Mouse (Mus musculus) monocyte, adult 5-6 weeks (primary cell): ENCODE measurements at regions not wholly inside any gene's neighbourhood (a gene's known extent, or its start where the extent isn't known, plus 50 kb on each side); places are given as distances from the start of the nearest gene placed in this dataset.
"Not testable (repeated sequence)": the region's sequence is repeated elsewhere in the genome, so short reads cannot be mapped to it uniquely, and the experiment has no call there.

Experiments
- ATAC-seq: fragments of 153-309, 156-312 bp; replicated peaks from 2 replicates; pipeline ENCODE4 v1.8.0; 2017; ENCODE audit warnings: mild to moderate bottlenecking; ENCODE audit not compliant: low TSS enrichment, insufficient number of reproducible peaks, severe bottlenecking, poor library complexity, low FRiP score

GRCm38 (mm10) chr12:29323534-29323933 is 204.7 kb upstream of the Myt1l start:
- no peak for ATAC-seq

DNA sequence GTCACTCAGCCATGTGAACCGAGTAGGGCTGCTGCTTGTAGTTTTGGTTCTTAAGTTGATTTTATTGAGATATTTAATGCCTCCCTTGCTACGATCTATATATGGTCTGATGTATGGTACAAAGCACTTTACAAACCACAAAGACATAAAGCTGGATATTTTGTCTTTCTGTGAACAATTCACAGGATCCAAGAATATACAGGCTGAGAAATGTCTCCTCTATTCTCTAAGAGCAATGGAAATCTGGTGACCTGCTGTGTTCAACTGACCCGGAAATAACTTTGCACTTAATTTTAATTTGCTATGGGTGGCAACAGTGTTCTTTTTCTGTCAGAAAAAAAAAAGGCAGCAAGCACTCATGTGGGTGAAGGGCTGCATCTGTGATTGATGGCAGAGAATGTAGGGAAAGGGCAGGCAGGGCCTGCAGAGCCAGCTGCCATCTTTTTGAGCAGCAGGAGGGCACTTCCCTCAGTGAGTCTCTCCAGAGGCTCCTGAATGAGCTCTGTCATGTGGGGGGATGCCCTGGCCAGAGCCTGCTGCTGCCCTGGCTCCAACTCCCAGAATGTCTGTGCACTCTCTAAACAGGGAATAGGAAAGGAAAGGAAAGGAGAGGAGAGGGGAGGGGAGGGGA is 192.2 kb upstream of the Myt1l start:
- ATAC-seq = no peak

DNA sequence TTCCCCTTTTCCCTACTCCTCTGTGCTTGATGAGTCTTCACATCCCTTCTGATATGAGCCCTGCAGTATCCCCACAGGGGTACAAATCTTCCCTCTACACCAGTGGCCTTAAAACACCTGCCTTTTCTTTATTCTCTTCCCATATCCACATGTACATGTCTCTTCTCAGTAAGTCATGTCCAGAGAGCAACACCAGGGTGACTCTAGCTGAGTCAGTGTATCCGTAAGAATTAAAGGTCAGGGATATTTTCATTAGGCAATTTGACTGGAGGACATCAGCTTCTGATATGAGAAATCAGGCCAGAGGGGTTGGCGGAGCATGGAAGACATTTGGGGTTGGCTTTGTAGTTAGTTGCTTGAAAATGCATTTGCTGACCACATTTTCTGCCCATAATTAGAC is 190.8 kb upstream of the Myt1l start:
- no peak for ATAC-seq

DNA sequence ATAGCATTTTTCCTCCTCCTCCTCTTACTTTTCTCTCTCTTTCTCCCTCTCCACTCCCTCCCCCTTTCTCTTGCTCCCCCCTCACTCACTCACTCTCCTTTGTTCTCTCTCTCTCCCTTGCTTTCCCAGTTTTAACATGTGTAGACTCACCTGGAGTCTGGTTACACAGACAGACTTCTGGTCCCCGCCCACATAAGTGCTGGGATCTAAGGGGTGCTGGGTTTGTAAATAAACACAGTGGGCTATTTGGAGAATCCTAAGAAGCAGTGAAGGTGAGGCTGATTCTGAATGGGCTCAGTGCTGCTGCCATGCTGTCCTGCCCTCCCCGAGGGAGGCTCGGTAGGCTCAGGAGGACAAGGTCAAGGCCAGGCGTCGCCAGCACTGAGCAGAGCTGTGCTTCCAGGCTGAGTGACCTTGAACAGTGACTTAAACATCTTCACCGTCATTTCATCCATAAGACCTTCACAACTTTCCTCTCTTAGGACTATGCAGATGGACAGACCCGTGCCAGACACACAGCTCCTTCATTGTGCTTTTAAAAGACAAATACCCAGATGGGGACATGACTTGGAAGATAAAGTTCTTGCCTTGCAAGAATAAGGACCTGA is 186.7 kb upstream of the Myt1l start:
- no peak for ATAC-seq

DNA sequence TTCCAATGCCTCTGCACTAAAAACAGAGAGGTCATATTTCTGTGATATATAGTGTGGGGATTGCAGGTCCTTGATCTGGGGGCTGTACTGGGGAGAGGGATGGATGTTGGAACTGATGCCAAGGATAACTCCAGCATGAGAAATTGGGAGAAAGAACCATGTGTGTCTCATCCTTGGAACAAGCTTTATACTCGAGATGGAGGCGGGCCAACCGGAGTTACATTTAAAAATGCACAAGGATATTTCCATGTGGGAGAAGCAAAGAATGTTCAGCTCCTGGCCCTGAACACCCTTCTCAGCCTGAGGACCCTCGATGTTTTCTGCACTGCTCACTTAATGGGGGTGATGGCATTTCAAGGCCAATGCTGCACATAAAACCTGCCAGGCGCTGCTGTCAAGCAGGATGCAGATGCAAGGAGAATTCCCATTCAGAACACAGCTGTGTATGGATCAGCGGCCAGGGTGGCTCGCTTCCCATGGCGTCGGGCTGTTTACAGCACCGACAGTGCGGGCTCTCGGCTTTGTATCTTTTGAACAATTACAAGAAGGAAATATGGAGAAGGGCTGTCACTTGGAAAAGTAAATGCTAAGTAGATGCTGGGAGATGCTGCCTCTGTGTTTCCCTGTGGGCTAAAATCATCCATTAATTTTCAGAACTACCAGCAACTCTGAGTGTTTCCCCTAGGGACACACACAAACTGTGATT is 184.9 kb upstream of the Myt1l start:
- ATAC-seq = no peak

DNA sequence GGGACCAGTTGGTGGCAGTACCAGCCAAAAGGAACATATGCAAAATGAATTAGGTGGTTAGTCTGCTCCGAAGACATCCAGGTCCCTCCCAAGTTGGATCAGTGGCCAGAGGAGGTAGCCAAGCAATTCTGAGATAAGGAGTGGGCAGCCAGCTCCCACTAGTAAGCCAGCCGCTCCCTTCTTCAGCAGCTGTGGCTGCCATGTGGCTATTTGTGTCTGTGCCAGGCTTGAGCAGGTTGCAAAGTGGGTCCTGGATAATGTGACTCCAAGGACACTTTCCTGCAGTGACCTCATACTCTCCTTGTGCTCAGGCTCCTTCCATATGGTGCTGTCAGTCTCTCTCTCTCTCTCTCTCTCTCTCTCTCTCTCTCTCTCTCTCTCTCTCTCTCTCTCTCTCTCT is 179.5 kb upstream of the Myt1l start:
- ATAC-seq = no peak

- no peak for ATAC-seq
Measured at GRCm38 (mm10) chr12:29349146-29349850, 178.9 kb upstream of the Myt1l start.

DNA sequence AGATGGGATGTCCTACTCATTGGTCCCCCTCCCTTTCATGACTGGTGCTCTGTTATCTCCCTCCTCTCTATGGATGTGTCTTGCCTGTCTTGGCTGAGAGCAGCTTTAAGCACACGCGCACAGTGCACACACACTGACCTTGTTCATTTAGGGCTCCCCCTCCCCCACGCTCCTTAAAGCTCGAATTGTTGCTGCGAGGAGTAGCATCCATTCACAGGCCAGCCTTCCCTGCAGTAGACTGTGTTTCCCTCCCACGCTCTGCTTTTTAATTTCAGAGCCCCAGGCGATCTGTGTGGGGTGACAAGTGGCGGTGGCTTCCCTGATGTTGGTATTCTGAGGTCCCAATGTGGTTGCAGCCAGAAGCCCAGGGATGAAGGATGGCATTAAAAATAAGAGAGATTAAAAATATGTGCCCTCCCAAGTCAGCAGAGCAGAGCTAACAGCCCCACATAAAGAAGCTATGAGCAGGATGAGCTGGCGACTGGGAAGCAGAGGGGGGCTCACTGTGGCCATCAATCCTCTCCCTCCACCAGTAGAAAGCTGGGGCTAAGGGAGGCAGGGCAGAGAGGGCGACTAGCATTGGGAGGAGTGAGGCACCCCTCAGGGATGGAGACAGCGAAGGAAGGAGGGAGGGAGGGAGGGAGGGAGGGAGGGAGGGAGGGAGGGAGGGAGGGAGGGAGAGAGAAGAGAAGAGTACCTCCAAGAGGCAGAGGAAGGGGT is 174.2 kb upstream of the Myt1l start:
- no peak for ATAC-seq

- no peak for ATAC-seq
Measured at GRCm38 (mm10) chr12:29354816-29355215, 173.4 kb upstream of the Myt1l start.

- ATAC-seq = no peak
Measured at GRCm38 (mm10) chr12:29356681-29357397, 171.3 kb upstream of the Myt1l start.

DNA sequence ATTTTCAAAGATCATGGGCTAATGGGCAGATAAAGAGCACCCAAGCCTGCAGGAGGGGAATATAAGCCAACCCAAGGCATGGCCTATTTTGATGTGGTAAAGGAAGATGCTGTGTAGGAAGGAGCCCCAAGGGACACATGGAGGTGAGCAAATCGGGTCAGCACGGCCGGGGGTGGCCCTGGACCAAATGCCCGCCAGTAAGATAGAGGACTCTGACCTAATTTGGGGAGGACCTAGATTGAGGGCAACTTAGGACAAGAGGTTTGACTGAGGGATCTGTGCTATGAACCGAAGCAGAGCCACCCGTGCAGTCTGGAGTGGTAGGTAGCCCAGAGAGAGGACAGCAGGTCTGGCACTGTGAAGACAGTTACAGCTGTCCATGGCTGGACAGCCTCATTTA is 166.9 kb upstream of the Myt1l start:
- no peak for ATAC-seq

GRCm38 (mm10) chr12:29367741-29368106 is 160.5 kb upstream of the Myt1l start:
- not testable (repeated sequence) for ATAC-seq

DNA sequence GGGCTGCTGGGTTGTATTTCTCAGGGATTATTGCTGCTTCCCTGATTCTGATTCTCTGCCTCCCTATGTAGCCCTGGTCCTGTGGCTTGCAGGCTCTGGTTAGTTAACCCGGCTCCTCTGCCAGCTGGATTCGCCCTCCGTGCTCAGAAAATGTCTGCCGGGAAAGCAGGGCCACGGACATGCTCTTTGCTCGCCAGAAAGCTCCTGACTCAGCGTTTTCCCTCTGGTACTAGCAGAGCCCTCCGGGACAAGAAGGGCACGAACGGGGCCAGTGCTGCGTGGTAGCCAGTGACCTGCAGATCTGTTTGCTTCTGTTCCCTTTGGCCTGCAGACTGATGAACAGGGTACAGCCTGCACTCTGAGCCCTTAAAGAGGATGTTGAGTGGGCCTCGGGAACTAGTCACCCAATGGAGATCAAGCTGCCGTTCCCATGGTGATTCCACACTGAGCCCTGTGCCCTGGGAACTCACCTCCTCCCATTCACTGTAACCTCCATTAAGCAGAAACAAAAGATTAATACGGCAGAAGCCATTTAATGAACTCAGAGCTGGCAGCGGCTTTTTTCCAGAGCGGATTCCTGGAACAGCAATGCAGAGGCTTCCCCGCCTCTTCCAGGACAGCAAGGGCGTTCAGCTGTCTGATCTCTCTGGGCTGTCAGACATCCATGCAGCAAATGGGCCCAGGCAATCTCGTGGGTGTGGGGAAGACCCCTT is 159.9 kb upstream of the Myt1l start:
- no peak for ATAC-seq

DNA sequence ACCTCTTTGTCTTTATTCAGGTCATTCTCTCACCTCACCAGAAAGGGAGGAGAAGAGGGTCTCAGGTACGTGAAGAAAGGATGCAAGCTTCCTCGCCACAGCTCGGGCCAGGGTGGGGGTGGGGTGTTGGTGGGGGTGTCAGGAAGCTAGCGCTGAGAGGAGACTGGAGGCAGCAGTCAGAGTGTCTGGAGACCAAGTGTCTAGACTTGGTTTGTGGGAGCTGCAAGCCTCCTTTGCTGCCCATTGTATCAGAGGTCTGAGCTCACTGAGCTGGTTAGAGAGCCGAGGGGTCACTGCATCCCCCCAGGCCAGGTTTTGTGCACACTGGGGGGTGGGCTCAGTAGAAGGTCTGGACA is 159.4 kb upstream of the Myt1l start:
- no peak for ATAC-seq

DNA sequence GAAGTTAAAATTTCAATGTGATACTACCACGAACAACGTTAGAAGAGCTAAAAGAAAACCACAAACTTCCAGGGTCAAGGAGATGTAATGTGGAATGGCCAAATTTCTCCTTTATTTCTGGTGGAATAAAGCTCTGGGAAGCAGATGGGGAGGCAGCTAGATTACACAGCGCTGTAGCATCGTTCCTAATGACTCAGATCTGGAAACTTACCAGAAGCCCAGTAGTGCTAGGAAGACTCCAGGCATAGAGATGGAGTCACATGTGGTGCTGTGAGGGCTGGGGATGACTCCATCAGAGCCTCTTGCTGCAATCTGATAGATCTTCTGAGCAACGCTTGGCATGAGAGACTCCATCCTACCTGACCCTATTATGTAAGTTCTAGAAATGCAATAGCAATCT is 136.4 kb upstream of the Myt1l start:
- ATAC-seq = no peak

DNA sequence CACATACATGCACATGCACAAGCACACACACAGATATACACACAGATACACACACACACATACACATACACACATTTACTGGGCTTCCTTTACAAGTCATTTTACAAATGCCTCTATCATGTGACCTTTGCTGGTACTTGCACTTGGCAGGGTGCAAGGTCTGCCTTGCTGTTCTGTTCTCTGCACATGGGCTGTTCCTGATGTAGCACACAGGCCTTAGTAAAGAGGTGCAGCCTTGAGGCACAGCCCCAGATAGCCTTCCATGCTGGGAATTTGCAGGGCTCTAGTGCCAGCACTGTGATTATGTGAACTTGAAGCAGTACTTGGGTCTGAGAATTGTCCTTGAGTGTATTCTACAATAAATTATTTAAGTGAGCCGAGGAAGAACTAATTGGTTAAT is 133.9 kb upstream of the Myt1l start:
- ATAC-seq = no peak

DNA sequence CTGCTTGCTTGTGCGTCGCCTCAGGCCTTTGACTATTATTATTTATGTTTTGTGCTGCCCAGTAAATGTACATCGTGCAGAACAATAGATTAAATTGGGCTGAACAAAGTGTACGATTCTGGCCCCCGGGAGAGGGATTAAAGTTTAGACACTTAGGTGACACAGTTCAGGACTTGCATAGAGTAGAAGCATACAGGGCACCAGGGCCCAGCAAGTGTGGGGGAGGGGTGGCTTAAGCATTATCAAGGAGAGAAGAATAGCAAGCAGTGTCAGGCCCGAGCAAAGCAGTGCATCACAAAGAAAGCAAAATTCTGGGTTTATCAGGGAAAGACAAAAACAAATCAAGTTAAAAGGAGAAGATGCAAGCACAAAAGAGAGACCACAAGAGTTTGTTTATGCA is 133.3 kb upstream of the Myt1l start:
- ATAC-seq = no peak

DNA sequence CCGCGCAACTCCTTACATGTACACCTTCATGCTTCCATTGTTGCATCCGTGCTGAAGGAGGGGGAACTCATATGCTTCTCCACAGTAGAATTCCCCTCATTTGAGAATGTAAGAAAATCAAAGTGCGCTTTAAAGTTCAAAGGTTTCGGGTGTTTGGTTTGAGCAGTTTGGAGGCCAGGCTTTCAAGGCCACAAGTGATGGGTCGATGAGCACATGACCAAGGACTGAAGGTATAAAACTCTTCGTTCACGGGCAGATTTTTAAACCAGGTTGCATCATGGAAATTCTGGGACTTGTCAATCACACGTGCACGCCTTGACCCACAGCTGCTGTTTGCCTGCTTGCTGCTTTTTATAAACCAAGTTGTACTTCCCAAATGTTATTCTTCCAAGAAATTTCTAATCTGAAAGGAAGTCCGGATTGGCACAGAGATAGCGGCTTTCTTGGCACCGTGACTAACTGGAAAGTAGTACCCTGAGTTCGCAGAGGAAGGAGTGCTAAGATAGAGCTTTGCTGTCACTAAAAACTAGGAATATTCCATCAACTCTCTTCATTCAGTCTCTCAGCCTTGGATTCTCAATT is 132.7 kb upstream of the Myt1l start:
- ATAC-seq = no peak
